ENCODE assay signal across 21 mouse cellular contexts in genomic region chr15:74146260-74146561, GRCm38 (mm10).
DNase-seq lines count a peak whose midpoint lies in the region; ATAC-seq and TF ChIP-seq lines count a peak whose summit lies in the region.
"Had no signal": no experiment of that assay in that cellular context is flagged by ENCODE, and none has a peak within 500 bp of the region (broad histone marks: within the 10 kb centered on the region; RNA-seq: fewer than 3 reads in every experiment).

No protein-coding gene starts in this region.

- H3K9me3 ChIP-seq in hindbrain, embryonic 13.5 days, result no peaks in the 10 kb centered on the region
- H3K9me3 ChIP-seq in hindbrain, embryonic 11.5 days (ENCODE audit: control insufficient read depth, low read length), result no peaks in the 10 kb centered on the region
- no peaks in the 10 kb centered on the region for H3K9me3 ChIP-seq in midbrain, embryonic 14.5 days (ENCODE audit: control insufficient read depth, low read length)
- no peaks in the 10 kb centered on the region for H3K9me3 ChIP-seq in midbrain, postnatal 0 days (ENCODE audit: low read length)
- H3K9me3 ChIP-seq in forebrain, embryonic 12.5 days, result no peaks in the 10 kb centered on the region
- no peaks in the 10 kb centered on the region for H3K9me3 ChIP-seq in hindbrain, embryonic 16.5 days (ENCODE audit: control insufficient read depth, low read length)
- H3K9me3 ChIP-seq: embryonic facial prominence, embryonic 10.5 days; heart, embryonic 13.5 days; kidney, embryonic 15.5 days had no signal

- H3K4me3 ChIP-seq in hindbrain, embryonic 13.5 days, result no peak overlapping the region
- H3K4me3 ChIP-seq in hindbrain, embryonic 11.5 days (ENCODE audit: low read depth, low read length), result no peak overlapping the region
- H3K4me3 ChIP-seq in midbrain, embryonic 14.5 days (replicated peaks; ENCODE audit: low read depth, low read length), result no peak overlapping the region
- H3K4me3 ChIP-seq in midbrain, postnatal 0 days (ENCODE audit: low read depth, low read length), result no peak overlapping the region
- H3K4me3 ChIP-seq in forebrain, embryonic 12.5 days (replicated peaks), result no peak overlapping the region
- no peak overlapping the region for H3K4me3 ChIP-seq in hindbrain, embryonic 16.5 days (ENCODE audit: low read length)
- H3K4me3 ChIP-seq: embryonic facial prominence, embryonic 10.5 days; heart, adult 2 months; heart, embryonic 13.5 days; kidney, embryonic 15.5 days had no signal

- H3K27me3 ChIP-seq in hindbrain, embryonic 13.5 days, result peaks cover 38% of the 10 kb centered on the region
- H3K27me3 ChIP-seq in hindbrain, embryonic 11.5 days (ENCODE audit: control insufficient read depth, insufficient read depth, low read length), result no peaks in the 10 kb centered on the region
- H3K27me3 ChIP-seq in midbrain, embryonic 14.5 days (ENCODE audit: control insufficient read depth, insufficient read depth, low read length), result no peaks in the 10 kb centered on the region
- H3K27me3 ChIP-seq in midbrain, postnatal 0 days (ENCODE audit: insufficient read depth, low read length), result no peaks in the 10 kb centered on the region
- no peaks in the 10 kb centered on the region for H3K27me3 ChIP-seq in forebrain, embryonic 12.5 days
- no peaks in the 10 kb centered on the region for H3K27me3 ChIP-seq in hindbrain, embryonic 16.5 days (replicated peaks; ENCODE audit: control insufficient read depth, insufficient read depth, low read length)

- H3K4me1 ChIP-seq in hindbrain, embryonic 13.5 days (replicated peaks), result peaks cover 16% of the 10 kb centered on the region
- peaks cover 4% of the 10 kb centered on the region; the same call in 1 of the 2 replicates for H3K4me1 ChIP-seq in hindbrain, embryonic 11.5 days (replicated peaks; ENCODE audit: control insufficient read depth, insufficient read depth, low read length)
- peaks cover 14% of the 10 kb centered on the region for H3K4me1 ChIP-seq in midbrain, embryonic 14.5 days (ENCODE audit: control insufficient read depth, insufficient read depth, low read length)
- no peaks in the 10 kb centered on the region for H3K4me1 ChIP-seq in midbrain, postnatal 0 days (ENCODE audit: insufficient read depth, low read length)
- H3K4me1 ChIP-seq in forebrain, embryonic 12.5 days, result peaks cover 26% of the 10 kb centered on the region
- peaks cover 4% of the 10 kb centered on the region for H3K4me1 ChIP-seq in hindbrain, embryonic 16.5 days (ENCODE audit: control insufficient read depth, insufficient read depth, low read depth, low read length)
- H3K4me1 ChIP-seq: kidney, embryonic 15.5 days had no signal

- TF ChIP-seq CTCF in midbrain, postnatal 0 days (IDR thresholded peaks at IDR 0.05), result no peak

- H3K9ac ChIP-seq in hindbrain, embryonic 13.5 days, result no peak overlapping the region
- no peak overlapping the region for H3K9ac ChIP-seq in hindbrain, embryonic 11.5 days (ENCODE audit: low read depth, low read length)
- H3K9ac ChIP-seq in midbrain, embryonic 14.5 days (replicated peaks; ENCODE audit: low read length), result no peak overlapping the region; the same call in 1 of the 2 replicates
- no peak overlapping the region for H3K9ac ChIP-seq in midbrain, postnatal 0 days (replicated peaks; ENCODE audit: low read length, poor library complexity, severe bottlenecking)
- peak overlapping the region; percentile 12; the same call in 1 of the 2 replicates for H3K9ac ChIP-seq in forebrain, embryonic 12.5 days
- no peak overlapping the region for H3K9ac ChIP-seq in hindbrain, embryonic 16.5 days (ENCODE audit: low read depth, low read length)
- H3K9ac ChIP-seq: heart, embryonic 13.5 days; kidney, embryonic 15.5 days had no signal

- WGBS in hindbrain, embryonic 13.5 days, result 35% methylated on average over 10 of the region's 10 CpGs
- 40% methylated on average over 10 of the region's 10 CpGs for WGBS in hindbrain, embryonic 11.5 days
- 22% methylated on average over 10 of the region's 10 CpGs for WGBS in midbrain, embryonic 14.5 days
- WGBS in midbrain, postnatal 0 days, result 25% methylated on average over 10 of the region's 10 CpGs
- WGBS in forebrain, embryonic 12.5 days, result 22% methylated on average over 10 of the region's 10 CpGs
- 23% methylated on average over 10 of the region's 10 CpGs for WGBS in hindbrain, embryonic 16.5 days

- H3K27ac ChIP-seq in hindbrain, embryonic 13.5 days, result 0 out of 2 replicates have a peak overlapping the region, but pooled peaks have one; percentile 5
- H3K27ac ChIP-seq in hindbrain, embryonic 11.5 days (ENCODE audit: low read depth, low read length), result no peak overlapping the region
- peak overlapping the region; percentile 45; the same call in 1 of the 2 replicates for H3K27ac ChIP-seq in midbrain, embryonic 14.5 days (replicated peaks; ENCODE audit: low read depth, low read length)
- H3K27ac ChIP-seq in midbrain, postnatal 0 days (ENCODE audit: low read depth, low read length), result no peak overlapping the region
- H3K27ac ChIP-seq in forebrain, embryonic 12.5 days, result peak overlapping the region; percentile 77
- H3K27ac ChIP-seq in hindbrain, embryonic 16.5 days (ENCODE audit: low read depth, low read length), result no peak overlapping the region
- H3K27ac ChIP-seq: embryonic facial prominence, embryonic 10.5 days; heart, adult 2 months; heart, embryonic 13.5 days; kidney, embryonic 15.5 days had no signal

- H3K4me2 ChIP-seq in hindbrain, embryonic 13.5 days, result no peak overlapping the region
- H3K4me2 ChIP-seq in hindbrain, embryonic 11.5 days (replicated peaks; ENCODE audit: low read depth, low read length), result no peak overlapping the region
- H3K4me2 ChIP-seq in midbrain, embryonic 14.5 days (ENCODE audit: low read length), result no peak overlapping the region
- H3K4me2 ChIP-seq in midbrain, postnatal 0 days (ENCODE audit: low read depth, low read length, poor library complexity, severe bottlenecking), result no peak overlapping the region
- peak overlapping the region; percentile 11; the same call in 1 of the 2 replicates for H3K4me2 ChIP-seq in forebrain, embryonic 12.5 days
- H3K4me2 ChIP-seq in hindbrain, embryonic 16.5 days (ENCODE audit: low read length), result 0 out of 2 replicates have a peak overlapping the region, but pooled peaks have one; percentile 13
- H3K4me2 ChIP-seq: heart, embryonic 13.5 days; kidney, embryonic 15.5 days had no signal

- ATAC-seq in hindbrain, embryonic 13.5 days (ENCODE audit: low FRiP score), result 0 out of 2 replicates have a peak, but pooled peaks have one; percentile 55
- ATAC-seq in hindbrain, embryonic 11.5 days (ENCODE audit: low FRiP score), result no peak
- ATAC-seq in midbrain, embryonic 14.5 days (ENCODE audit: low FRiP score, low TSS enrichment), result no peak
- ATAC-seq in midbrain, postnatal 0 days (ENCODE audit: low FRiP score), result no peak
- ATAC-seq in forebrain, embryonic 12.5 days (ENCODE audit: low FRiP score), result peak; percentile 64
- 0 out of 2 replicates have a peak, but pooled peaks have one; percentile 40 for ATAC-seq in hindbrain, embryonic 16.5 days
- ATAC-seq: CD4-positive, CD25-positive, alpha-beta regulatory T cell, adult 4 months; intestine, postnatal 0 days had no signal

- no peak for DNase-seq in hindbrain, embryonic 11.5 days (ENCODE audit: low spot score)
- peak; percentile 57 for DNase-seq in midbrain, embryonic 14.5 days
- DNase-seq in midbrain, postnatal 0 days (ENCODE audit: low spot score), result no peak
- DNase-seq in adrenal gland, postnatal 25 days, result no peak
- DNase-seq in frontal cortex, postnatal 25 days (ENCODE audit: low spot score in 2 of 2), result no peak
- DNase-seq: adrenal gland, postnatal 14 days; cerebellum, adult 9-10 months; gastrocnemius, postnatal 25 days; heart, adult 2 months; heart, postnatal 14 days; lung, postnatal 10 days; thymus, adult 18-20 months; thymus, postnatal 36 days had no signal

- no peaks in the 10 kb centered on the region for H3K36me3 ChIP-seq in hindbrain, embryonic 13.5 days
- H3K36me3 ChIP-seq in hindbrain, embryonic 11.5 days (ENCODE audit: control insufficient read depth, insufficient read depth, low read length), result no peaks in the 10 kb centered on the region
- H3K36me3 ChIP-seq in midbrain, embryonic 14.5 days (ENCODE audit: control insufficient read depth, insufficient read depth, low read length), result no peaks in the 10 kb centered on the region
- no peaks in the 10 kb centered on the region for H3K36me3 ChIP-seq in midbrain, postnatal 0 days (ENCODE audit: insufficient read depth, low read length)
- no peaks in the 10 kb centered on the region for H3K36me3 ChIP-seq in forebrain, embryonic 12.5 days (replicated peaks)
- no peaks in the 10 kb centered on the region for H3K36me3 ChIP-seq in hindbrain, embryonic 16.5 days (ENCODE audit: control insufficient read depth, insufficient read depth, low read length)
- H3K36me3 ChIP-seq: embryonic facial prominence, embryonic 10.5 days; heart, embryonic 13.5 days; kidney, embryonic 15.5 days had no signal

Comparison
In these comparisons a context has a peak if more than half of its experiments do, and no peak if none do; other contexts are left out.
1. ATAC-seq: peak in hindbrain, embryonic 13.5 days (single experiment), forebrain, embryonic 12.5 days (single experiment) and hindbrain, embryonic 16.5 days (single experiment); none in hindbrain, embryonic 11.5 days (single experiment), midbrain, embryonic 14.5 days (single experiment) and midbrain, postnatal 0 days (single experiment).
2. H3K27ac ChIP-seq: peak in hindbrain, embryonic 13.5 days (single experiment), midbrain, embryonic 14.5 days (single experiment) and forebrain, embryonic 12.5 days (single experiment); none in hindbrain, embryonic 11.5 days (single experiment), midbrain, postnatal 0 days (single experiment) and hindbrain, embryonic 16.5 days (single experiment).
3. H3K4me2 ChIP-seq: peak in forebrain, embryonic 12.5 days (single experiment) and hindbrain, embryonic 16.5 days (single experiment); none in hindbrain, embryonic 13.5 days (single experiment), hindbrain, embryonic 11.5 days (single experiment), midbrain, embryonic 14.5 days (single experiment) and midbrain, postnatal 0 days (single experiment).